In genomic region chr14:59705326-59706058, GRCm38 (mm10) we compare ENCODE assay signal across 12 mouse cellular contexts.
"Had no signal": no experiment of that assay in that cellular context is flagged by ENCODE, and none has a peak within 500 bp of the region (broad histone marks: within the 10 kb centered on the region; RNA-seq: fewer than 3 reads in every experiment).

No protein-coding gene starts in this region.

- ATAC-seq: midbrain, embryonic 15.5 days had no signal

- H3K36me3 ChIP-seq: liver, embryonic 13.5 days; midbrain, embryonic 15.5 days; neural tube, embryonic 12.5 days; stomach, embryonic 15.5 days had no signal

- DNase-seq: kidney, adult 11 months; kidney, adult 9 months; kidney, postnatal 36 days; liver, embryonic 13.5 days; lung, adult 18-20 months; thymus, postnatal 36 days had no signal

- H3K4me3 ChIP-seq: left cerebral cortex, adult 2 months; liver, embryonic 13.5 days; midbrain, embryonic 15.5 days; neural tube, embryonic 12.5 days; stomach, embryonic 15.5 days had no signal

- H3K4me2 ChIP-seq: liver, embryonic 13.5 days; midbrain, embryonic 11.5 days; midbrain, embryonic 15.5 days; neural tube, embryonic 12.5 days; stomach, embryonic 15.5 days had no signal

- H3K4me1 ChIP-seq: liver, embryonic 13.5 days; neural tube, embryonic 12.5 days; stomach, embryonic 15.5 days had no signal

- H3K27me3 ChIP-seq: liver, embryonic 13.5 days; midbrain, embryonic 15.5 days; stomach, embryonic 15.5 days had no signal

- H3K9ac ChIP-seq: liver, embryonic 13.5 days; midbrain, embryonic 15.5 days; neural tube, embryonic 12.5 days; stomach, embryonic 15.5 days had no signal

- H3K9me3 ChIP-seq: liver, embryonic 13.5 days; midbrain, embryonic 15.5 days; neural tube, embryonic 12.5 days; stomach, embryonic 15.5 days had no signal

- H3K27ac ChIP-seq: kidney, postnatal 0 days; left cerebral cortex, adult 2 months; liver, embryonic 13.5 days; midbrain, embryonic 15.5 days; neural tube, embryonic 12.5 days; stomach, embryonic 15.5 days had no signal
